Mouse (Mus musculus): ENCODE measurements around the gene Tpcn1. TPM values are rescaled to one million over a fixed set of nuclear protein-coding genes. Genes with fewer than 3 reads are reported as not detected.

Tpcn1 gene
- polyA plus RNA-seq, 1 experiment from 2014 or later, result 23.8 TPM

DNA sequence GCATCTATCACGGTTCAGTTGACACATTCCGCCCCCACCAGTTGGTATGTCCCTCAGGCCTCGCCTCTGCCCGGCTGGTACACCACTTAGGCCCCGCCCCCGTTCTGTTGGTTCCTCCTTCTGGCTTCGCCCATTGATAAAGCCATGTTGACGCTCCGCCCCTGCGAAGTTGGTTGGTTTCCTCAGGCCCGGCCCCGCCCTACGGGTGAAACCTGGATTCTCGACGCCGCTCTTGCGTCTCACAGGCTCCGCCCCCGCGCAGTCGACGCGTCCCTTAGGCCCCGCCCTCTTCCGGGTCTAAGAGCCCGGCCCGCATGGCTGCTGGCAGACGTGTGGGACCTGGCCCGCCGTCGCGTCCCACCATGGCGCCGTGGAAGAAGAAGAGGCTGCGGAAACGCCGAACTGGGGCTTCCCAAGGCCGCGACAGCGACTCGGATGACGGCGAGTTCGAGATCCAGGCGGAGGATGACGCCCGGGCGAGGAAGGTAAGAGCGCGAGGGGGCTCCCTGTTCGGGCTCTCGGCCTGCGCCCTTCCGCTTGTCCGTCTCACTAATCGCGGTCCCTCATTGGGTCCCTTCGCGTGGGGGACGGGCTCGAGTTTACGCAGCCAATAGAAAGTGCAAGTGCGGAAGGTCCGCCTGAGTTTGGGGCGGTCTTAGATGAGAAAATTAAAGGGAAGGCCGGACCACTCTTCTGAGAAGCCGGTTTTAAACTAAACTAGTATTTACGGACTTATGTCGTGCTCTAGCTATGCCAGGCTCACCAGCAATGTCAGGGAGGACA lies 24.5 kb upstream of the Tpcn1 start:
- H3K9me3 ChIP-seq (replicated peaks; ENCODE audit: control insufficient read depth, low read length), result peaks cover 6% of the 10 kb centered on the region; the same call in 1 of the 2 replicates

DNA sequence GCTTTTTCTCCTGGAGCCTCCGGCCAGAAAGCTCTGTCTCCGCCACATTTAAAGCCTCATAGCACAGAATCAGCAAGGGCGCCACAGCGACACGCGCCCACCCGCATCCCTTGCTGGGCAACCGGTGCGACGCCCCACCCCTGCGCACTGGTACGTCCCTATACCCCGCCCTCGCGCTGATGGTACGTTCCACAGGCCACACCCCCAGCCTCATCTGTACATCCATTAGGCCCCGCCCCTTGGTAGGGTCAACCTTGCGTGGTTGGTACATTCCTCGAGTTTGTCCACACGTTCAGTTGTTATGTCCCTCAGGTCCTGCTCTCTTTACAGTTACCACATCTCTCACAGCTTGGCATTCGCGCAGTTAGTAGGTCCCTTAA lies 24.0 kb upstream of the Tpcn1 start, which contains the start of the genes Rita1 and Ddx54:
Gene Rita1, minus strand, starts transcription at position 148 of the 380 bp plus-strand sequence.
Gene Ddx54, plus strand, starts transcription at position 298 of the 380 bp plus-strand sequence.
- under 1% methylated on average over 22 of the region's 22 CpGs for WGBS
- peaks cover 11% of the 10 kb centered on the region for H3K4me1 ChIP-seq (ENCODE audit: control insufficient read depth, insufficient read depth, low read length)
- peak within 1 kb of the TSS; percentile 93 for H3K4me3 ChIP-seq (replicated peaks; ENCODE audit: low read length)
- peak within 1 kb of the TSS; percentile 90 for H3K4me2 ChIP-seq (ENCODE audit: low read depth, low read length)
- peaks cover 15% of the 10 kb centered on the region for H3K36me3 ChIP-seq (ENCODE audit: control insufficient read depth, insufficient read depth, low read length)
- H3K27ac ChIP-seq (ENCODE audit: low read length), result peak within 1 kb of the TSS; percentile 92
- no peaks in the 10 kb centered on the region for H3K27me3 ChIP-seq (ENCODE audit: control insufficient read depth, insufficient read depth, low read length)
- H3K9me3 ChIP-seq (replicated peaks; ENCODE audit: control insufficient read depth, low read length), result peaks cover 6% of the 10 kb centered on the region; the same call in 1 of the 2 replicates
- H3K9ac ChIP-seq (ENCODE audit: low read length), result peak within 1 kb of the TSS; percentile 83
- peak; percentile 89 for ATAC-seq (ENCODE audit: insufficient read depth, low FRiP score)

More for the DNA sequence above, 24.5 kb upstream of the Tpcn1 start:
- peaks cover 11% of the 10 kb centered on the region for H3K4me1 ChIP-seq (ENCODE audit: control insufficient read depth, insufficient read depth, low read length)
- peak overlapping the region; percentile 92 for H3K27ac ChIP-seq (ENCODE audit: low read length)
- H3K36me3 ChIP-seq (ENCODE audit: control insufficient read depth, insufficient read depth, low read length), result peaks cover 16% of the 10 kb centered on the region
- peak overlapping the region; percentile 93 for H3K4me3 ChIP-seq (replicated peaks; ENCODE audit: low read length)
- H3K9ac ChIP-seq (ENCODE audit: low read length), result peak overlapping the region; percentile 83
- ATAC-seq (ENCODE audit: insufficient read depth, low FRiP score), result peak; percentile 93
- under 1% methylated on average over 69 of the region's 69 CpGs for WGBS
- H3K4me2 ChIP-seq (ENCODE audit: low read depth, low read length), result peak overlapping the region; percentile 90
- H3K27me3 ChIP-seq (ENCODE audit: control insufficient read depth, insufficient read depth, low read length), result no peaks in the 10 kb centered on the region

DNA sequence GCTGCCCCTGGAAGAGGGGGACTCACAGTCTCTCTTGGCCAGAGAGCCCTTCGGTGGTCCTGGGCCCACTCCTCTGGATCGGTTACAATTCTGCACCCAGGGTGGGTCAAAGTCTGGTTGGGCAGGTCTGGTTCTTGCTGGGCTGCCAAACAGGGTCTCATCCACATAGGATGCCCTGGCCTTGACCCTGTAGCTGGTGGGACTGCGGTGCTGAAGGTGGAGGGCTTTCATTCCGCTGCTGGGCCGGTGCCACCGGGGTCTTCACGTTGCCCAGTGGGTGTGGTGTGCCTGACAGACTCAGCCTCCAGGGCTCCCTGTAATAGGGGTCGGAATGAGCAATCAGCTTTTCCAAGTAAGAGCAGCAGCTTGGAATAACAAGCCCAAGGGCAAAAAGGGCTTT lies 22.9 kb upstream of the Tpcn1 start:
- 47% methylated on average over 8 of the region's 8 CpGs for WGBS
- no peak for ATAC-seq (ENCODE audit: insufficient read depth, low FRiP score)
- Histone ChIP-seq H3K27ac (ENCODE audit: low read length) (no peak overlapping the region; the same call in 1 of the 2 replicates), H3K4me1 (ENCODE audit: control insufficient read depth, insufficient read depth, low read length) (peaks cover 11% of the 10 kb centered on the region), H3K9me3 (replicated peaks; ENCODE audit: control insufficient read depth, low read length) (peaks cover 6% of the 10 kb centered on the region; the same call in 1 of the 2 replicates), H3K9ac (ENCODE audit: low read length) (peak overlapping the region; percentile 79), H3K4me3 (replicated peaks; ENCODE audit: low read length) (peak overlapping the region; percentile 93), H3K27me3 (ENCODE audit: control insufficient read depth, insufficient read depth, low read length) (no peaks in the 10 kb centered on the region), H3K36me3 (ENCODE audit: control insufficient read depth, insufficient read depth, low read length) (peaks cover 11% of the 10 kb centered on the region), H3K4me2 (ENCODE audit: low read depth, low read length) (peak overlapping the region; percentile 83)

DNA sequence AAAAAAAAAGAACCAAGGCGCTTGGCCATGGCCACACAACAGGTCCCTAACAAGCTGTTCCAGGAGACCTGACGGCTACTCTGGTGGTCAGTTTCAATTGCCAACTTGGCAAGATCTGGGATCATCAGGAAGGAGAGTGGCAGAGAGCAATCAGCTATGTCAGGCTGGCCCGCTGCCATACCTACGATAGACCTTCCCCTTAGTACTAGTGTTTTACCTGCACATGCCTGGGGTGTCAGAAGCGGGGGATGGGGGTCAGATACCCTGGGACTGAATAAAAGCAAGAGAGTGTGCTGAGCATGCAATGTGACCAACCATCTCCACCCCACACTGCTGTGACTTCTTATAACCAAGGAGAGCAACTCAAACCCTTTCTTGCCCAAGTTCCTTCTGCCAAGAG lies 22.4 kb upstream of the Tpcn1 start:
- Histone ChIP-seq H3K4me1 (ENCODE audit: control insufficient read depth, insufficient read depth, low read length) (peaks cover 11% of the 10 kb centered on the region), H3K9ac (ENCODE audit: low read length) (peak overlapping the region; percentile 79; the same call in 1 of the 2 replicates), H3K9me3 (replicated peaks; ENCODE audit: control insufficient read depth, low read length) (0 out of 2 replicates have a peak, but pooled peaks cover 2% of the 10 kb centered on the region), H3K4me3 (replicated peaks; ENCODE audit: low read length) (peak overlapping the region; percentile 93; the same call in 1 of the 2 replicates), H3K27ac (ENCODE audit: low read length) (no peak overlapping the region), H3K27me3 (ENCODE audit: control insufficient read depth, insufficient read depth, low read length) (no peaks in the 10 kb centered on the region), H3K4me2 (ENCODE audit: low read depth, low read length) (peak overlapping the region; percentile 83), H3K36me3 (ENCODE audit: control insufficient read depth, insufficient read depth, low read length) (peaks cover 6% of the 10 kb centered on the region)
- WGBS, result 86% methylated on average over 5 of the region's 5 CpGs
- ATAC-seq (ENCODE audit: insufficient read depth, low FRiP score), result no peak

DNA sequence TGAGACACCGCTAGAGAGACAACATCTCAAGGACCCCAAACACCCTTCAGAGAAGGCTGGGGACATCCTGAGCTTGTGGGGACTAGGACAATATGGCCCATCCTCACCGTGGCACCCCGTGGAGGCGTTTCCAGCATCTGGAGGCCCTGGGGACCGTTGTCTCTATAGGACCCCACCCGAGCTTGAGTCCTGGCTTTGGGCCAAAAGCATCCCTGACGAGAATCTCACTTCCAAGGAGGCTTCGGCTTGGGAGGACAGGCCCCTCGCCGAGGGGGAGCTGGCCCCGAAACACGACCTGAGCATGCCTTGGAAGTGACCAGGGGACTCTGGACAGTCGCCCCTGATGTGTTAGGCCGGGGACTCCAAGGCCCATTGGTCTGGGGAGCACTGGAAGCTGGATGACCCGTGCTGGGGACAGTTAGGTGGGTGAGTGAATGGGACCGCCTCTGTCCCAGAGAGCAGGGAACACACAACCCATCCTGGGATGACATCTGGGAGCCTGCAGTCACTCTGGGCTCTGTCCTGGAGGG lies 20.8 kb upstream of the Tpcn1 start:
- Histone ChIP-seq H3K4me3 (replicated peaks; ENCODE audit: low read length) (no peak overlapping the region), H3K27ac (ENCODE audit: low read length) (no peak overlapping the region)
- WGBS, result 81% methylated on average over 16 of the region's 16 CpGs

DNA sequence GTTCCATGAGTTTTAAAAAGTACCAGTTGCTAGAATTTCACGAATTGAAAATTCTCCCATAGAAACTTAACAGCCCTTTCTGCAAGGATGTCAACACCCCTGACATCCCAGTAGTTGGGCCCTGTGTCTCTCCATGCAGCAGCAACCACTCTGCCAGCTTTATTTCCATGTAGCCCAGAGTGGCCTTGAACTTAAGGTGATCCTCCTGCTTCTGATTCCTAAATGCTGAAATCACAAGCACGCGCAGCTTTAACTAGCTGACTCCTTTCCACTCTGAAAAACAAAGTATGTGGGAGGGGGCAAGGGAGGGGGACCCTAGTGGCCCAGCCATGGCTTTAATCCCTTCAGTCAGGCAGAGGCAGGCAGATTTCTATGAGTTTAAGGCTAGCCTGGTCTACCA lies 18.9 kb upstream of the Tpcn1 start:
- H3K27me3 ChIP-seq (ENCODE audit: control insufficient read depth, insufficient read depth, low read length), result no peaks in the 10 kb centered on the region
- no peak overlapping the region for H3K4me3 ChIP-seq (replicated peaks; ENCODE audit: low read length)
- no peak for ATAC-seq (ENCODE audit: insufficient read depth, low FRiP score)
- no peaks in the 10 kb centered on the region for H3K36me3 ChIP-seq (ENCODE audit: control insufficient read depth, insufficient read depth, low read length)
- WGBS, result 82% methylated on average over 3 of the region's 3 CpGs
- H3K4me1 ChIP-seq (ENCODE audit: control insufficient read depth, insufficient read depth, low read length), result peaks cover 16% of the 10 kb centered on the region
- no peak overlapping the region for H3K27ac ChIP-seq (ENCODE audit: low read length)
- no peaks in the 10 kb centered on the region for H3K9me3 ChIP-seq (replicated peaks; ENCODE audit: control insufficient read depth, low read length)
- no peak overlapping the region for H3K9ac ChIP-seq (ENCODE audit: low read length)
- H3K4me2 ChIP-seq (ENCODE audit: low read depth, low read length), result no peak overlapping the region

More for the DNA sequence above, 20.8 kb upstream of the Tpcn1 start:
- H3K4me1 ChIP-seq (ENCODE audit: control insufficient read depth, insufficient read depth, low read length), result peaks cover 16% of the 10 kb centered on the region
- no peak overlapping the region for H3K9ac ChIP-seq (ENCODE audit: low read length)
- H3K4me2 ChIP-seq (ENCODE audit: low read depth, low read length), result no peak overlapping the region
- ATAC-seq (ENCODE audit: insufficient read depth, low FRiP score), result no peak
- no peaks in the 10 kb centered on the region for H3K36me3 ChIP-seq (ENCODE audit: control insufficient read depth, insufficient read depth, low read length)
- no peaks in the 10 kb centered on the region for H3K9me3 ChIP-seq (replicated peaks; ENCODE audit: control insufficient read depth, low read length)
- H3K27me3 ChIP-seq (ENCODE audit: control insufficient read depth, insufficient read depth, low read length), result no peaks in the 10 kb centered on the region

DNA sequence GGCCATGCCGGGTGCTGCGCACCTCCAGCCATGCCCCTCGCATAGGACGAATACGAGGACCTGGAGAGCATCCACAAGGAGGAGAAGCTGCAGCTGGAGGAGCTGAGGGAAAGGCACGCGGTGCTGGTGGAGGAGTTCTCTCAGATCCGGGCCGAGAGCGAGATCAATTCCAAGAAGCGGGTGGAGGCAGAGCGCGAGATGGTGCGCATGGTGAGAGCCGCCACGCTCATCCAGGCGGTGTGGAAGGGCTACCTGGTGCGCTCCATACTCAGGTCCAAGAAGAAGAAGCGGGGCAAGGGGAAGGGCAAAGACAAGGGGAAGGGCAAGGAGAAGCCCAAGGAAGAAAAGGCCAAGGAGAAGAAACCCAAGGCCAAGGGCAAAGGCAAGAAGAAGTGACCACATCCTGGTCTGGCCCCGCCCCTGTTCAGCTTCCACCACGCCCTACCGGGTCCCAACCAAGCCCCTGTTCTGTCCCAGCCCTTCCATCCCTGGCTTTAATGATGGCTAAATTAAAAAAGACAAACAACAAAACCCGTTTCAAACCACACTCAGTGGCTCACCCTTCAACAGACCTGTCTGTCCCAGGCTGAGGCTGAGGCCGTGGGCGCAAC lies 18.2 kb upstream of the Tpcn1 start:
- Histone ChIP-seq H3K27me3 (ENCODE audit: control insufficient read depth, insufficient read depth, low read length) (no peaks in the 10 kb centered on the region), H3K36me3 (ENCODE audit: control insufficient read depth, insufficient read depth, low read length) (no peaks in the 10 kb centered on the region), H3K9me3 (replicated peaks; ENCODE audit: control insufficient read depth, low read length) (no peaks in the 10 kb centered on the region), H3K27ac (ENCODE audit: low read length) (no peak overlapping the region), H3K4me1 (ENCODE audit: control insufficient read depth, insufficient read depth, low read length) (peaks cover 15% of the 10 kb centered on the region), H3K9ac (ENCODE audit: low read length) (no peak overlapping the region), H3K4me2 (ENCODE audit: low read depth, low read length) (no peak overlapping the region), H3K4me3 (replicated peaks; ENCODE audit: low read length) (no peak overlapping the region)
- WGBS, result 66% methylated on average over 25 of the region's 25 CpGs
- ATAC-seq (ENCODE audit: insufficient read depth, low FRiP score), result no peak

DNA sequence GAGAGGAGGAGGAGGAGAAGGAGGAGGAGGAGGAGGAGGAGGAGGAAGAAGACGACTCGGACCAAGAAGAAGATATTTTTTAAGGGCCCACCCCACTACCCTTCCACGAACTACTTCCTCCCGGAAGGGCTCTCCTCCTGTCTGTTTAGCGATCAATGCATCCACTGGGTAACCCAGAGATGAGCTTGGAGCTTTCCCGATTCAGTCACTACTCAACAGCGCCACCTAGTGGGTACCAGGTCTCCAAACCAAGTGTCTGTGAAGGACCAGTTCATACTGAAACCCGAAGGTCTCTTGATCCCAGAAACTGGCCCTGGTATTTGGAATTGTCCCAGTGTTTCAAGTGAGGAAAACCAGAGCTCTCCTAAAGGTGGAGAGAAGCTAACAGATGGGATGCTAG lies 17.2 kb upstream of the Tpcn1 start:
- peak; percentile 62; the same call in 1 of the 2 replicates for ATAC-seq (ENCODE audit: insufficient read depth, low FRiP score)
- H3K27me3 ChIP-seq (ENCODE audit: control insufficient read depth, insufficient read depth, low read length), result no peaks in the 10 kb centered on the region
- H3K36me3 ChIP-seq (ENCODE audit: control insufficient read depth, insufficient read depth, low read length), result no peaks in the 10 kb centered on the region
- H3K9ac ChIP-seq (ENCODE audit: low read length), result peak overlapping the region; percentile 65; the same call in 1 of the 2 replicates
- H3K4me1 ChIP-seq (ENCODE audit: control insufficient read depth, insufficient read depth, low read length), result peaks cover 5% of the 10 kb centered on the region; the same call in 1 of the 2 replicates
- no peak overlapping the region for H3K27ac ChIP-seq (ENCODE audit: low read length)
- peak overlapping the region; percentile 68 for H3K4me2 ChIP-seq (ENCODE audit: low read depth, low read length)
- under 1% methylated on average over 8 of the region's 8 CpGs for WGBS
- H3K4me3 ChIP-seq (replicated peaks; ENCODE audit: low read length), result peak overlapping the region; percentile 42
- no peaks in the 10 kb centered on the region for H3K9me3 ChIP-seq (replicated peaks; ENCODE audit: control insufficient read depth, low read length)
